Mouse (Mus musculus) CH12.LX (cell line): ENCODE results near the gene Epb41l5. TPM values are rescaled to one million over a fixed set of nuclear protein-coding genes. Genes with fewer than 3 reads are reported as not detected.

Source experiments
- DNase-seq: peaks from one replicate; pipeline ENCODE4 v3.0.0-alpha.2; 2013; ENCODE audit errors: extremely low read depth
- H3K27ac ChIP-seq: 2 replicates; pipeline ENCODE4 v1.5.1; 2012; ENCODE audit warnings: low read depth, mild to moderate bottlenecking, control low read depth, moderate library complexity; ENCODE audit not compliant: insufficient read depth
- H3K27me3 ChIP-seq: replicated peaks from 2 replicates; pipeline ENCODE3; 2012; ENCODE audit warnings: inconsistent platforms
- H3K36me3 ChIP-seq, 2 experiments: replicated peaks in 1 of 2; 2 replicates each; pipeline versions ENCODE3 to v1.6.1; 2012; ENCODE audit warnings: inconsistent platforms in 1 of 2, low read length in 1 of 2, mild to moderate bottlenecking in 1 of 2, mixed read lengths in 1 of 2, moderate library complexity in 1 of 2; ENCODE audit not compliant: control insufficient read depth in 1 of 2, insufficient read depth in 1 of 2
- H3K4me1 ChIP-seq, 2 experiments: 2 replicates each; pipeline ENCODE4 v1.6.1; 2012; ENCODE audit warnings: inconsistent platforms in 1 of 2, moderate library complexity in 1 of 2; ENCODE audit not compliant: insufficient read depth in 2 of 2, control insufficient read depth in 1 of 2
- H3K4me2 ChIP-seq: 2 replicates; pipeline ENCODE4 v1.6.1; 2012; ENCODE audit warnings: low read depth, mild to moderate bottlenecking, control low read depth; ENCODE audit not compliant: poor library complexity, insufficient read depth, severe bottlenecking
- H3K4me3 ChIP-seq, 3 experiments: fragments of 150-350 bp in 1 of 3; sonication (generic) in 1 of 3; replicated peaks in 1 of 3; 2 replicates each; pipeline versions ENCODE3 to v1.5.1; 2011 to 2012; ENCODE audit warnings: low read depth in 2 of 3, low read length in 2 of 3, mild to moderate bottlenecking in 2 of 3, moderate library complexity in 2 of 3, control low read depth in 1 of 3, improper control_type of control experiment in 1 of 3, inconsistent platforms in 1 of 3, mixed read lengths in 1 of 3; ENCODE audit not compliant: poor library complexity in 1 of 3
- H3K79me2 ChIP-seq: replicated peaks from 2 replicates; pipeline ENCODE4 v1.6.1; 2012; ENCODE audit warnings: mild to moderate bottlenecking, moderate library complexity; ENCODE audit not compliant: control insufficient read depth, poor library complexity, insufficient read depth, severe bottlenecking; ENCODE audit errors: extremely low read depth
- H3K9ac ChIP-seq: 2 replicates; pipeline ENCODE4 v1.6.1; 2012; ENCODE audit warnings: low read depth, mild to moderate bottlenecking, control low read depth, moderate library complexity; ENCODE audit not compliant: insufficient read depth
- H3K9me3 ChIP-seq: replicated peaks from 2 replicates; pipeline ENCODE3; 2012; ENCODE audit warnings: low read length, inconsistent platforms, mixed read lengths
- CTCF ChIP-seq, 2 experiments: IDR thresholded peaks in 1 of 2; conservative IDR thresholded peaks in 1 of 2; 2 replicates each; pipeline ENCODE4 v1.5.1; 2011 to 2012; ENCODE audit warnings: low read depth in 2 of 2, low read length in 2 of 2, improper control_type of control experiment in 1 of 2, inconsistent platforms in 1 of 2, mild to moderate bottlenecking in 1 of 2, moderate library complexity in 1 of 2
- E2F4 ChIP-seq: IDR thresholded peaks from 2 replicates; pipeline ENCODE4 v1.6.1; 2011; ENCODE audit warnings: low read depth, low read length, improper control_type of control experiment; ENCODE audit not compliant: insufficient replicate concordance
- ELF1 ChIP-seq: IDR thresholded peaks from 2 replicates; pipeline ENCODE4 v1.6.1; 2014; ENCODE audit warnings: low read depth, mild to moderate bottlenecking, inconsistent platforms, low read length, improper control_type of control experiment
- ETS1 ChIP-seq: conservative IDR thresholded peaks from 2 replicates; pipeline ENCODE4 v1.6.1; 2012; ENCODE audit warnings: low read depth, mild to moderate bottlenecking, inconsistent platforms, low read length, improper control_type of control experiment, moderate library complexity
- GABPA ChIP-seq: IDR thresholded peaks from 2 replicates; pipeline ENCODE4 v1.6.1; 2012; ENCODE audit warnings: low read depth, low read length, improper control_type of control experiment, inconsistent platforms; ENCODE audit not compliant: insufficient replicate concordance
- HCFC1 ChIP-seq: IDR thresholded peaks from 2 replicates; pipeline ENCODE4 v1.6.1; 2012; ENCODE audit warnings: low read depth, mild to moderate bottlenecking, inconsistent platforms, low read length, improper control_type of control experiment
- JUN ChIP-seq: IDR thresholded peaks from 2 replicates; pipeline ENCODE4 v1.6.1; 2011; ENCODE audit warnings: low read depth, mild to moderate bottlenecking, low read length, improper control_type of control experiment, moderate library complexity; ENCODE audit not compliant: insufficient read depth
- JUND ChIP-seq: conservative IDR thresholded peaks from 2 replicates; pipeline ENCODE4 v1.6.1; 2011; ENCODE audit warnings: low read depth, low read length, improper control_type of control experiment
- KAT2A ChIP-seq: IDR thresholded peaks from 2 replicates; pipeline ENCODE4 v1.6.1; 2012; ENCODE audit warnings: low read length, improper control_type of control experiment, inconsistent platforms; ENCODE audit not compliant: insufficient replicate concordance
- MAX ChIP-seq: IDR thresholded peaks from 2 replicates; pipeline ENCODE4 v1.6.1; 2011; ENCODE audit warnings: low read length, improper control_type of control experiment
- MAZ ChIP-seq: IDR thresholded peaks from 2 replicates; pipeline ENCODE4 v1.6.1; 2012; ENCODE audit warnings: low read depth, mild to moderate bottlenecking, inconsistent platforms, low read length, improper control_type of control experiment, moderate library complexity
- MEF2A ChIP-seq: IDR thresholded peaks from 2 replicates; pipeline ENCODE4 v1.6.1; 2014; ENCODE audit warnings: low read depth, mild to moderate bottlenecking, inconsistent platforms, low read length, improper control_type of control experiment, borderline replicate concordance
- MXI1 ChIP-seq: IDR thresholded peaks from 2 replicates; pipeline ENCODE4 v1.6.1; 2011; ENCODE audit warnings: mild to moderate bottlenecking, low read depth, low read length, improper control_type of control experiment
- NELFE ChIP-seq: IDR thresholded peaks from 2 replicates; pipeline ENCODE4 v1.6.1; 2011; ENCODE audit warnings: low read depth, low read length, improper control_type of control experiment
- NRF1 ChIP-seq: IDR thresholded peaks from 2 replicates; pipeline ENCODE4 v1.6.1; 2014; ENCODE audit warnings: low read depth, mild to moderate bottlenecking, inconsistent platforms, low read length, improper control_type of control experiment, moderate library complexity
- PAX5 ChIP-seq: IDR thresholded peaks from 2 replicates; pipeline ENCODE4 v1.6.1; 2012; ENCODE audit warnings: low read length, inconsistent platforms, mixed read lengths
- POLR2A ChIP-seq: IDR thresholded peaks from 2 replicates; pipeline ENCODE4 v1.6.1; 2011; ENCODE audit warnings: low read depth, mild to moderate bottlenecking, improper control_type of control experiment, low read length
- RCOR1 ChIP-seq: conservative IDR thresholded peaks from 2 replicates; pipeline ENCODE4 v1.6.1; 2012; ENCODE audit warnings: low read depth, mild to moderate bottlenecking, inconsistent platforms, low read length, improper control_type of control experiment
- SIN3A ChIP-seq: IDR thresholded peaks from 2 replicates; pipeline ENCODE4 v1.6.1; 2012; ENCODE audit warnings: low read length, improper control_type of control experiment, inconsistent platforms
- SMC3 ChIP-seq: IDR thresholded peaks from 2 replicates; pipeline ENCODE4 v1.6.1; 2011; ENCODE audit warnings: low read depth, low read length, improper control_type of control experiment
- UBTF ChIP-seq: IDR thresholded peaks from 2 replicates; pipeline ENCODE4 v1.6.1; 2012; ENCODE audit warnings: low read depth, mild to moderate bottlenecking, inconsistent platforms, low read length, improper control_type of control experiment, moderate library complexity
- USF1 ChIP-seq: IDR thresholded peaks from 2 replicates; pipeline ENCODE4 v1.6.1; 2014; ENCODE audit warnings: low read depth, mild to moderate bottlenecking, inconsistent platforms, low read length, improper control_type of control experiment
- USF2 ChIP-seq: conservative IDR thresholded peaks from 2 replicates; pipeline ENCODE4 v1.6.1; 2011; ENCODE audit warnings: low read depth, low read length, improper control_type of control experiment
- ZC3H11A ChIP-seq: IDR thresholded peaks from 2 replicates; pipeline ENCODE4 v1.6.1; 2012; ENCODE audit warnings: low read depth, mild to moderate bottlenecking, inconsistent platforms, low read length, improper control_type of control experiment
- ZKSCAN1 ChIP-seq: IDR thresholded peaks from 2 replicates; pipeline ENCODE4 v1.6.1; 2012; ENCODE audit warnings: low read depth, inconsistent platforms, low read length, improper control_type of control experiment, borderline replicate concordance
- ZNF384 ChIP-seq: IDR thresholded peaks from 2 replicates; pipeline ENCODE4 v1.6.1; 2012; ENCODE audit warnings: low read depth, low read length, improper control_type of control experiment, inconsistent platforms
- dilution Hi-C: fragments of 300-500 bp; cut with MboI; formaldehyde crosslinking; loops from 2 replicates; pipeline ENCODE4 v1.14.3; 2020; ENCODE audit warnings: low sequenced_read_pairs; ENCODE audit not compliant: extremely low pct_unique_long_range_greater_than_20kb, extremely low pct_ligation_motif_present
- in situ Hi-C: fragments of 300-500 bp; cut with MboI; formaldehyde crosslinking; loops from 3 replicates; pipeline ENCODE4 v1.14.3; 2019; ENCODE audit warnings: low sequenced_read_pairs, low pct_ligation_motif_present, low pct_unique_long_range_greater_than_20kb, mixed read lengths
- polyA plus RNA-seq: library from polyadenylated mRNA; unstranded; fragments of >175 nt; gene quantifications from 2 replicates; pipeline ENCODE4 v1.2.1, GENCODE M21; 2012; ENCODE audit warnings: low read depth; ENCODE audit not compliant: insufficient read length
- total RNA-seq, 2 experiments: library from RNA; depleted of rRNA; stranded (reverse); fragments of 300-350 nt in 1 of 2; fragments of >200 nt in 1 of 2; gene quantifications; 2 replicates each; pipeline ENCODE4 v1.2.3; 2012 to 2014

The Epb41l5 gene
- total and polyA plus RNA-seq, 3 experiments = 3.8 to 4.5 (median 4.3) TPM

GRCm38 (mm10) chr1:119508548-119508947 is 140.3 kb downstream of the Epb41l5 start:
- no peaks in the 10 kb centered on the region for H3K79me2 ChIP-seq
- no peak overlapping the region for H3K27ac ChIP-seq
- H3K27me3 ChIP-seq = peaks cover 29% of the 10 kb centered on the region
- dilution Hi-C loops = no loop called here
- no peak overlapping the region for H3K4me3 ChIP-seq
- H3K9me3 ChIP-seq = peaks cover 4% of the 10 kb centered on the region
- no peak overlapping the region for H3K4me2 ChIP-seq
- in situ Hi-C loops = no loop called here
- TF ChIP-seq SMC3 = no peak
- no peak for TF ChIP-seq SIN3A
- no peak for TF ChIP-seq ZKSCAN1
- TF ChIP-seq MAX = no peak
- TF ChIP-seq USF2 = no peak
- TF ChIP-seq HCFC1 = no peak
- no peak for TF ChIP-seq MAZ
- TF ChIP-seq ELF1 = no peak
- no peak for TF ChIP-seq JUND
- TF ChIP-seq CTCF (conservative IDR thresholded peaks at IDR 0.05 in 1 of 2, IDR thresholded peaks at IDR 0.05 in 1 of 2; ENCODE audit: low read depth in 2 of 2, low read length in 2 of 2) = no peak
- no peak for TF ChIP-seq MEF2A
- TF ChIP-seq PAX5 = no peak
- no peak for TF ChIP-seq MXI1
- no peak for TF ChIP-seq JUN
- no peak for TF ChIP-seq ETS1
- DNase-seq = no peak
- no peaks in the 10 kb centered on the region for H3K36me3 ChIP-seq
- H3K9ac ChIP-seq = no peak overlapping the region
- H3K4me1 ChIP-seq = peaks cover 2 to 11% of the 10 kb centered on the region in 2 experiments; a peak in 2 of 4 replicates

- Histone ChIP-seq H3K36me3 (peaks cover 0 to 4% of the 10 kb centered on the region in 2 experiments), H3K27me3 (peaks cover 28% of the 10 kb centered on the region), H3K4me3 (no peak overlapping the region), H3K4me2 (no peak overlapping the region), H3K9ac (no peak overlapping the region), H3K9me3 (peaks cover 4% of the 10 kb centered on the region), H3K4me1 (peaks cover 6 to 22% of the 10 kb centered on the region in 2 experiments; a peak in 3 of 4 replicates), H3K79me2 (no peaks in the 10 kb centered on the region), H3K27ac (no peak overlapping the region)
- DNase-seq = no peak
- in situ Hi-C loops = no loop called here
- dilution Hi-C loops = no loop called here
- TF ChIP-seq E2F4 (no peak), ZC3H11A (no peak), ZNF384 (no peak), NRF1 (no peak), ELF1 (no peak), USF1 (no peak), ETS1 (no peak), GABPA (no peak), USF2 (no peak), HCFC1 (no peak), RCOR1 (no peak), SMC3 (no peak), POLR2A (no peak), NELFE (no peak), UBTF (no peak), KAT2A (no peak)
These were observed 142.8 kb downstream of the Epb41l5 start for GRCm38 (mm10) chr1:119505951-119506350.
